Mouse (Mus musculus): ENCODE measurements at regions not wholly inside any gene's neighbourhood (a gene's known extent, or its start where the extent isn't known, plus 50 kb on each side); places are given as distances from the start of the nearest gene placed in this dataset.
A peak's percentile ranks its signal among the peaks of the same experiment; 100 is the strongest.
"Not testable (repeated sequence)": the region's sequence is repeated elsewhere in the genome, so short reads cannot be mapped to it uniquely, and the experiment has no call there.

DNA sequence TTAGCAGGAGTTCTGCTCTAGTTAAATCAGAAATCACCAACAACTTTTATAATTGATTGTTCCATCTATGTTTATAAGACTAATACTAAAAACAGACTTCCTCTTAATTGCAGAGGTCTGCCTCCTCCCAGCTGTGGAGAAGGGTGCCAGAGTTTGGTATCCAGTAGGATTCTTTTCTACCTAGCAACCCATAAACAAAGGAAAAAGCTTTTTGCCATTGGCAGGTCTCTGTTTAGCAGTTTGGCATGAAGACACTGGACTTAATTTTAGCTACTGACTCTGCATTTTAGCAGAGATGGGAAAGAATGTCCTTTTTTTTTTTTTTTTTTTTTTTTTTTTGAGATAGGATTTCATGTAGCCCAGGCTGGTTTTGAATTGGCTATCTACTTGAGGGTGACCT is 1628.4 kb downstream of the A830018L16Rik start:
- H3K4me1 ChIP-seq = no peaks in the 10 kb centered on the region
- H3K9me3 ChIP-seq = no peaks in the 10 kb centered on the region
- no peak overlapping the region for H3K9ac ChIP-seq
- no peak overlapping the region for H3K4me3 ChIP-seq
- H3K27ac ChIP-seq = no peak overlapping the region
- H3K36me3 ChIP-seq = no peaks in the 10 kb centered on the region
- ATAC-seq (ENCODE audit: low FRiP score, low read depth) = no peak
- H3K4me2 ChIP-seq (replicated peaks) = no peak overlapping the region
- no peaks in the 10 kb centered on the region for H3K27me3 ChIP-seq (replicated peaks)

GRCm38 (mm10) chr1:13050140-13050775 is 1636.4 kb downstream of the A830018L16Rik start:
- no peak for ATAC-seq (ENCODE audit: low FRiP score, low read depth)
- H3K9ac ChIP-seq = no peak overlapping the region
- no peaks in the 10 kb centered on the region for H3K9me3 ChIP-seq
- H3K4me1 ChIP-seq = no peaks in the 10 kb centered on the region
- no peak overlapping the region for H3K4me3 ChIP-seq
- 22% methylated on average over 17 of the region's 17 CpGs for WGBS
- H3K27ac ChIP-seq = no peak overlapping the region
- H3K36me3 ChIP-seq = no peaks in the 10 kb centered on the region
- peak overlapping the region; percentile 36 for H3K4me2 ChIP-seq (replicated peaks)
- H3K27me3 ChIP-seq (replicated peaks) = 0 out of 2 replicates have a peak, but pooled peaks cover 3% of the 10 kb centered on the region

DNA sequence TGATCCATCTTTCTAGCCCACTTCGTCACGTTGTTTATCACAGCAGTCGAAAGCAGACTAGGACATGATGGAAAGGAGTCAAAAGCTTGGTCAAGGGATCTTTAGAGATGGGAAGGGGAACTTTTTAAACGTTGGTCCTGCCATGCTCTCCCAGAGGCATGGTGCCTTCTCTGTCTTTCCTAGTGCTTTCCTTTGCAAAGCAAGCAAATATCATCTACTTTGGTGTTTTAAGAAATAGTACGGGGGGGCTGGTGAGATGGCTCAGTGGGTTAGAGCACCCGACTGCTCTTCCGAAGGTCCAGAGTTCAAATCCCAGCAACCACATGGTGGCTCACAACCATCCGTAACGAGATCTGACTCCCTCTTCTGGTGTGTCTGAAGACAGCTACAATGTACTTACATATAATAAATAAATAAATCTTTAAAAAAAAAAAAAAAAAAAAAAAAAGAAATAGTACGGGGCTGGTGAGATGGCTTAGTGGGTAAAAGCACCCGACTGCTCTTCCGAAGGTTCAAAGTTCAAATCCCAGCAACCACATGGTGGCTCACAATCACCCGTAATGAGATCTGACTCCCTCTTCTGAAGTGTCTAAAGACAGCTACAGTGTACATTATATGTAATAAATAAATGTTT is 1637.6 kb downstream of the A830018L16Rik start:
- H3K27ac ChIP-seq; H3K9me3 ChIP-seq; H3K27me3 ChIP-seq (replicated peaks); H3K9ac ChIP-seq; H3K4me1 ChIP-seq; H3K4me3 ChIP-seq; H3K36me3 ChIP-seq; H3K4me2 ChIP-seq (replicated peaks); ATAC-seq (ENCODE audit: low FRiP score, low read depth): not testable (repeated sequence)
- 76% methylated on average over 13 of the region's 13 CpGs for WGBS

GRCm38 (mm10) chr1:13052067-13052460 is 1638.2 kb downstream of the A830018L16Rik start:
- Histone ChIP-seq H3K36me3 (no peaks in the 10 kb centered on the region), H3K9me3 (no peaks in the 10 kb centered on the region), H3K4me1 (no peaks in the 10 kb centered on the region), H3K27ac (no peak overlapping the region), H3K4me3 (no peak overlapping the region), H3K27me3 (replicated peaks) (0 out of 2 replicates have a peak, but pooled peaks cover 3% of the 10 kb centered on the region), H3K9ac (no peak overlapping the region), H3K4me2 (replicated peaks) (no peak overlapping the region)
- 15% methylated on average over 7 of the region's 7 CpGs for WGBS
- ATAC-seq (ENCODE audit: low FRiP score, low read depth) = no peak

DNA sequence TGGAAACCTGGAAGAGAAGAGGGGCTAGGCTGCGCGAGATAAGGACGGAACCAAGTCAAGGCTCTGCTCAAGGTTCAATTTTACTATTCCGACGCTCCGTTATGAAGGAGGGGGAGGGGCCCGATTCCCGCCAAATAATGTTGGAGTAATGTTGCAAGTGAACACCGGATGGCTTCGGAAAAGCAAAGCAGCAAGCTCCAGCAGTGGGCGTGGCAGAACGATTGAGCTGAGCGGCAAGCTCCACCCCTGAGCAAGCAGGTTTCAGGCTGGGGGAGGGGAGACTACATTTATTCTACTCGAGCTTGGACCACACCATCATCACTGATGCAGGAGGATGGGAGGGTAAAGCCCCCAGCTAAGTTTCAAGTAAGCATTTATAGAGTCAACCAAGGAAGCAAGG is 1643.8 kb downstream of the A830018L16Rik start:
- WGBS = 31% methylated on average over 14 of the region's 14 CpGs
- H3K27me3 ChIP-seq (replicated peaks) = 0 out of 2 replicates have a peak, but pooled peaks cover 3% of the 10 kb centered on the region
- H3K4me3 ChIP-seq = no peak overlapping the region
- H3K27ac ChIP-seq = no peak overlapping the region
- no peak for ATAC-seq (ENCODE audit: low FRiP score, low read depth)
- H3K36me3 ChIP-seq = no peaks in the 10 kb centered on the region
- H3K4me1 ChIP-seq = no peaks in the 10 kb centered on the region
- H3K4me2 ChIP-seq (replicated peaks) = 0 out of 2 replicates have a peak overlapping the region, but pooled peaks have one; percentile 22
- H3K9ac ChIP-seq = no peak overlapping the region
- no peaks in the 10 kb centered on the region for H3K9me3 ChIP-seq

GRCm38 (mm10) chr1:13059616-13060320 is 1645.9 kb downstream of the A830018L16Rik start:
- Histone ChIP-seq H3K4me2 (replicated peaks) (no peak overlapping the region), H3K27ac (no peak overlapping the region), H3K9me3 (no peaks in the 10 kb centered on the region), H3K4me1 (no peaks in the 10 kb centered on the region), H3K4me3 (no peak overlapping the region), H3K9ac (no peak overlapping the region), H3K27me3 (replicated peaks) (no peaks in the 10 kb centered on the region), H3K36me3 (no peaks in the 10 kb centered on the region)
- ATAC-seq (ENCODE audit: low FRiP score, low read depth) = no peak
- WGBS = 83% methylated on average over 6 of the region's 6 CpGs

All from neural tube, embryonic 12.5 days (tissue).